8 mouse cellular contexts compared by ENCODE assay signal in the genomic region with DNA sequence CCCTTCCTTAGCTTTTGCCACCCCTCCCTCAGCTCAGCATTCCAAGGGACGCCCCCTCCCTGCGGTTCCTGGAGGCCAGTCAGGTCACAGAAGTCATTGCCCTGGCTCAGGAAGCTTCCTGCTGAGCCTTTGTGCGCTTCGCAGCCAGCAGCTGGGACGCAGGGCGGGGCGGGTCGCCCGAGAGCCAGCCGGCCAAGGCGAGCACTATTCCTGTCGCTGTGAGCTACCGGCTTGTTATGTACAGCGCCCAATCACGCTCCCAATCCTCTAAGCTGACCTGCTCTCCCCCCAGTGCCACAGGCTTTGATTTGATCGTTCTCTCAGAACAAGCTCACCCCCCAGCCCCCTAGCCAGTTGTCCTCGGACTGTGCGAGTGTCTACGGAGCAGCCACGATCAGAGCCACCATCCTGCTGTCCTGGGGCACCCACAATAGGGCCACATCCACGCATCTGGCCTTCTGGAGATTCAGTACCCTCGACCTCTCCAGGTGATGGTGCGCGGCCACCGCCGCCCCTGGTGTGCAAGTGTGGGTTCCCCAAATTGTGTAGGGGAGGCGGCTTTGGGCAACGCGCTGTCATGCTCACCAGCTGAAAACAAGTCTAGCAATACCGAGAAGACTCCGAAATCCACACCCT. TPM values are rescaled to one million over a fixed set of nuclear protein-coding genes. Genes with fewer than 3 reads are reported as not detected.
DNase-seq lines count a peak whose midpoint lies in the region; ATAC-seq and TF ChIP-seq lines count a peak whose summit lies in the region.
"Had no signal": no experiment of that assay in that cellular context is flagged by ENCODE, and none has a peak within 500 bp of the region (broad histone marks: within the 10 kb centered on the region; RNA-seq: fewer than 3 reads in every experiment).

No protein-coding gene starts in this region.

- peak; percentile 53 for DNase-seq in ES-E14 (ENCODE audit: low read depth, low spot score)
- peak; percentile 71 for DNase-seq in hindbrain, embryonic 10.5 days (ENCODE audit: low spot score)
- DNase-seq in ovary, postnatal 14 days (ENCODE audit: low spot score) = no peak
- DNase-seq in thymus, postnatal 14 days = no peak

- peaks cover 9 to 14% of the 10 kb centered on the region in 2 experiments for H3K4me1 ChIP-seq in ES-E14 (ENCODE audit: control insufficient read depth in 2 of 2, insufficient read depth in 2 of 2, low read length in 2 of 2, poor library complexity in 1 of 2)
- H3K4me1 ChIP-seq in forebrain, embryonic 15.5 days = peaks cover 3% of the 10 kb centered on the region; the same call in 1 of the 2 replicates
- peaks cover 18% of the 10 kb centered on the region for H3K4me1 ChIP-seq in hindbrain, embryonic 10.5 days (replicated peaks)
- H3K4me1 ChIP-seq in midbrain, embryonic 12.5 days = 0 out of 2 replicates have a peak, but pooled peaks cover 8% of the 10 kb centered on the region

- H3K9ac ChIP-seq in ES-E14 (ENCODE audit: insufficient read depth, low read depth, low read length, poor library complexity, severe bottlenecking) = peak overlapping the region; percentile 47; the same call in 1 of the 2 replicates
- H3K9ac ChIP-seq in forebrain, embryonic 15.5 days (replicated peaks) = no peak overlapping the region
- H3K9ac ChIP-seq in midbrain, embryonic 12.5 days (replicated peaks) = no peak overlapping the region

- no peaks in the 10 kb centered on the region for H3K36me3 ChIP-seq in ES-E14 (ENCODE audit: control insufficient read depth, insufficient read depth, low read length, poor library complexity, severe bottlenecking)
- H3K36me3 ChIP-seq in forebrain, embryonic 15.5 days = no peaks in the 10 kb centered on the region
- no peaks in the 10 kb centered on the region for H3K36me3 ChIP-seq in hindbrain, embryonic 10.5 days
- no peaks in the 10 kb centered on the region for H3K36me3 ChIP-seq in midbrain, embryonic 12.5 days

- H3K4me2 ChIP-seq in forebrain, embryonic 15.5 days (replicated peaks) = peak overlapping the region; percentile 46
- peak overlapping the region; percentile 54 for H3K4me2 ChIP-seq in midbrain, embryonic 12.5 days (replicated peaks)

- H3K4me3 ChIP-seq in ES-E14 (ENCODE audit: insufficient read depth in 1 of 2, low read depth in 1 of 2, low read length in 2 of 2, poor library complexity in 1 of 2, severe bottlenecking in 1 of 2) = peak overlapping the region; percentile 39 to 55
- H3K4me3 ChIP-seq in forebrain, embryonic 15.5 days = peak overlapping the region; percentile 25
- H3K4me3 ChIP-seq in hindbrain, embryonic 10.5 days = peak overlapping the region; percentile 47
- peak overlapping the region; percentile 27 for H3K4me3 ChIP-seq in midbrain, embryonic 12.5 days

- no peaks in the 10 kb centered on the region for H3K27me3 ChIP-seq in forebrain, embryonic 15.5 days
- peaks cover 42% of the 10 kb centered on the region for H3K27me3 ChIP-seq in hindbrain, embryonic 10.5 days (ENCODE audit: insufficient read depth, poor library complexity, severe bottlenecking)
- H3K27me3 ChIP-seq in midbrain, embryonic 12.5 days = peaks cover 23% of the 10 kb centered on the region

- no peaks in the 10 kb centered on the region for H3K9me3 ChIP-seq in ES-E14 (ENCODE audit: control insufficient read depth, insufficient read depth, low read depth, low read length)
- H3K9me3 ChIP-seq in forebrain, embryonic 15.5 days = no peaks in the 10 kb centered on the region
- H3K9me3 ChIP-seq in hindbrain, embryonic 10.5 days = no peaks in the 10 kb centered on the region
- no peaks in the 10 kb centered on the region for H3K9me3 ChIP-seq in midbrain, embryonic 12.5 days

- ATAC-seq in cerebellum, adult (ENCODE audit: insufficient number of reproducible peaks, low FRiP score, low TSS enrichment) = peak; percentile 66
- peak; percentile 58 for ATAC-seq in forebrain, embryonic 15.5 days (replicated peaks)
- peak; percentile 80 for ATAC-seq in midbrain, embryonic 12.5 days (ENCODE audit: low FRiP score, low read depth)

- WGBS in forebrain, embryonic 15.5 days = 23% methylated on average over 31 of the region's 31 CpGs
- 20% methylated on average over 31 of the region's 31 CpGs for WGBS in hindbrain, embryonic 10.5 days
- WGBS in midbrain, embryonic 12.5 days = 19% methylated on average over 31 of the region's 31 CpGs

- H3K27ac ChIP-seq in ES-E14 (ENCODE audit: insufficient read depth, low read depth, low read length, poor library complexity, severe bottlenecking) = 0 out of 2 replicates have a peak overlapping the region, but pooled peaks have one; percentile 8
- no peak overlapping the region for H3K27ac ChIP-seq in forebrain, embryonic 15.5 days (replicated peaks)
- H3K27ac ChIP-seq in hindbrain, embryonic 10.5 days = peak overlapping the region; percentile 73
- no peak overlapping the region for H3K27ac ChIP-seq in midbrain, embryonic 12.5 days (replicated peaks)

- in situ Hi-C loops in ES-E14 (cut with MboI; ENCODE audit: low sequenced_read_pairs in 2 of 2, unreplicated experiment in 2 of 2) = no loop called here

TF ChIP-seq in ES-E14, 5 proteins besides CTCF, POLR2A, EP300 and RAD21:
- no peak for TF ChIP-seq HCFC1 (IDR thresholded peaks at IDR 0.05; ENCODE audit: borderline replicate concordance, insufficient read depth, low read length)
- TF ChIP-seq MAFK (IDR thresholded peaks at IDR 0.05; ENCODE audit: insufficient read depth, low read depth, low read length) = no peak
- no peak for TF ChIP-seq ZC3H11A (IDR thresholded peaks at IDR 0.05; ENCODE audit: borderline replicate concordance, low read depth, low read length)
- TF ChIP-seq ZNF384 (IDR thresholded peaks at IDR 0.05; ENCODE audit: low read depth, low read length) = no peak
- TF ChIP-seq CHD2 (IDR thresholded peaks at IDR 0.05; ENCODE audit: low read depth, low read length) = no peak

RNA-seq across cellular contexts. Expression of a gene that starts 0.5 kb away (rescaled TPM):
- 1.1 and 1.2 TPM in 2 replicates for total RNA-seq in ES-E14 (2012; rRNA removed)
- 2.5 and 2.9 TPM in 2 replicates for polyA plus RNA-seq in forebrain, embryonic 15.5 days (2015; fragmentation: Nextera tagmentation; extraction: Ambion mirVana)
- polyA plus RNA-seq in hindbrain, embryonic 10.5 days (2016; fragmentation: Nextera tagmentation; extraction: Ambion mirVana) = 0.95 and 1.8 TPM in 2 replicates
- 1.6 and 2.1 TPM in 2 replicates for polyA plus RNA-seq in midbrain, embryonic 12.5 days (2016; fragmentation: Nextera tagmentation; extraction: Ambion mirVana)
- total RNA-seq: neutrophil, adult 5-6 weeks had no signal

Comparison
In these comparisons a context has a peak if more than half of its experiments do, and no peak if none do; other contexts are left out.
1. DNase-seq: peak in ES-E14 (single experiment) and hindbrain, embryonic 10.5 days (single experiment); none in ovary, postnatal 14 days (single experiment) and thymus, postnatal 14 days (single experiment).
2. H3K27ac ChIP-seq: peak in ES-E14 (single experiment) and hindbrain, embryonic 10.5 days (single experiment); none in forebrain, embryonic 15.5 days (single experiment) and midbrain, embryonic 12.5 days (single experiment).
3. Peak in every context shown above with its lines, with median percentiles within 50 percentile points of each other: H3K4me3 ChIP-seq and ATAC-seq.